ENCODE assay signal across 11 mouse cellular contexts in genomic region chr5:48402497-48402896, GRCm38 (mm10).
A peak's percentile ranks its signal among the peaks of the same experiment; 100 is the strongest.
DNase-seq lines count a peak whose midpoint lies in the region; ATAC-seq lines count a peak whose summit lies in the region.
"Had no signal": no experiment of that assay in that cellular context is flagged by ENCODE, and none has a peak within 500 bp of the region (broad histone marks: within the 10 kb centered on the region; RNA-seq: fewer than 3 reads in every experiment).

No protein-coding gene starts in this region.

- no peak for ATAC-seq in inflammation-experienced regulatory T-cells, adult 6 months
- ATAC-seq in megakaryocyte, adult 5-6 weeks (ENCODE audit: poor library complexity, severe bottlenecking) = no peak
- ATAC-seq: intestine, embryonic 16.5 days had no signal

- WGBS in forebrain, embryonic 10.5 days = 74% methylated on average over 3 of the region's 3 CpGs

- no peaks in the 10 kb centered on the region for H3K27me3 ChIP-seq in forebrain, embryonic 10.5 days (ENCODE audit: poor library complexity, severe bottlenecking)
- H3K27me3 ChIP-seq: liver, embryonic 15.5 days had no signal

- H3K9me3 ChIP-seq in forebrain, embryonic 10.5 days = no peaks in the 10 kb centered on the region
- H3K9me3 ChIP-seq: liver, embryonic 15.5 days had no signal

- intact Hi-C loops in heart, postnatal 25 days (cut with DNase I) = no loop called here

- no peaks in the 10 kb centered on the region for H3K4me1 ChIP-seq in forebrain, embryonic 10.5 days
- H3K4me1 ChIP-seq: liver, embryonic 15.5 days had no signal

- H3K36me3 ChIP-seq in forebrain, embryonic 10.5 days (replicated peaks) = peaks cover 13% of the 10 kb centered on the region

- DNase-seq in heart, adult 18-20 months = peak; percentile 18 to 23
- DNase-seq in heart, postnatal 25 days (ENCODE audit: low spot score) = no peak
- DNase-seq in right cerebral cortex, postnatal 14 days = peak; percentile 9
- no peak for DNase-seq in right cerebral cortex, postnatal 10 days (ENCODE audit: low spot score in 2 of 2)
- peak; percentile 42 for DNase-seq in heart, postnatal 4 days
- no peak for DNase-seq in forebrain, embryonic 10.5 days (ENCODE audit: extremely low spot score, low spot score)

- H3K27ac ChIP-seq in forebrain, embryonic 10.5 days = no peak overlapping the region
- H3K27ac ChIP-seq: liver, embryonic 15.5 days had no signal

- H3K4me3 ChIP-seq in forebrain, embryonic 10.5 days = no peak overlapping the region
- H3K4me3 ChIP-seq: erythroblast, embryonic 14.5 days; liver, embryonic 15.5 days had no signal

Comparison
In these comparisons a context has a peak if more than half of its experiments do, and no peak if none do; other contexts are left out.
1. DNase-seq: peak in heart, adult 18-20 months (2 of 2), right cerebral cortex, postnatal 14 days (single experiment) and heart, postnatal 4 days (single experiment); none in heart, postnatal 25 days (single experiment), right cerebral cortex, postnatal 10 days (0 of 2) and forebrain, embryonic 10.5 days (single experiment).